Mouse (Mus musculus) small intestine, adult 2 months (tissue): ENCODE data around the gene Gm20696.

ENCODE experiments used
- CTCF ChIP-seq: fragments of 200-500 bp; IDR thresholded peaks from 2 replicates; pipeline ENCODE4 v1.5.1; 2012; ENCODE audit warnings: low read depth, mild to moderate bottlenecking, control low read depth, inconsistent platforms, low read length, moderate library complexity, mixed read lengths; ENCODE audit not compliant: insufficient replicate concordance, insufficient read length; ENCODE audit errors: extremely low read depth
- POLR2A ChIP-seq: fragments of 200-500 bp; IDR thresholded peaks from 2 replicates; pipeline ENCODE4 v1.6.1; 2012; ENCODE audit warnings: low read depth, mild to moderate bottlenecking, control low read depth, inconsistent platforms, low read length, moderate library complexity

- TF ChIP-seq CTCF (no peak), POLR2A (no peak)
Measured at GRCm38 (mm10) chr6:99491979-99492544, 174.5 kb downstream of the Gm20696 start.
